Mouse (Mus musculus): ENCODE measurements around the gene Phyh. TPM values are rescaled to one million over a fixed set of nuclear protein-coding genes. Genes with fewer than 3 reads are reported as not detected.

The Phyh gene
- total RNA-seq, 2 experiments from 2014 or later: 97.0 to 103 TPM

DNA sequence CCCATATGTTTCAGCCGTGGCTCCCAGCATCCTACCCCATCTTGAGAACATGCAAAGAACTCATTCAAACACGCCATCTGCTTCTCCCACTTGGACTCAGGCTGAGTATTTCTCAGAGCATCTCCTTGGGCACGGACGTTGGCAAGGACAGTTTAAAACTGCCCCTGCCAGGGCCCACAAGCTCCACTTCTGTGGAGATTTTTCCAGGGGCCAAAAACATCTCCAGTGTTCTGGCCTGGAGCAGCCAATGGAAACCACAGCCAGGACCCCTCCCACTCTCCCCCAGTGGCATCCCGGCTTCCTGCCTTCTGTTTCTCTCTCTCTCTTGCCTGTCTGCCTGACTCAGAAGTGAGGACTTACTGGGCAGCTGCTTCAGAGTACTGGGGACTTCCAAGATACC lies 57.0 kb downstream of the Phyh start, which contains the start of gene Ucma:
Gene Ucma (plus strand): TSS at position 316 of the 400 bp plus-strand sequence.
- no peak for TF ChIP-seq CTCF (IDR thresholded peaks at IDR 0.05)
- Histone ChIP-seq H3K4me3 (no peak within 1 kb of the TSS), H3K27ac (no peak within 1 kb of the TSS)
- peak in 1 of 2 experiments; percentile 18 for DNase-seq (ENCODE audit: extremely low spot score in 1 of 2, low spot score in 2 of 2)
- intact Hi-C loops (cut with DNase I): no loop called here

DNA sequence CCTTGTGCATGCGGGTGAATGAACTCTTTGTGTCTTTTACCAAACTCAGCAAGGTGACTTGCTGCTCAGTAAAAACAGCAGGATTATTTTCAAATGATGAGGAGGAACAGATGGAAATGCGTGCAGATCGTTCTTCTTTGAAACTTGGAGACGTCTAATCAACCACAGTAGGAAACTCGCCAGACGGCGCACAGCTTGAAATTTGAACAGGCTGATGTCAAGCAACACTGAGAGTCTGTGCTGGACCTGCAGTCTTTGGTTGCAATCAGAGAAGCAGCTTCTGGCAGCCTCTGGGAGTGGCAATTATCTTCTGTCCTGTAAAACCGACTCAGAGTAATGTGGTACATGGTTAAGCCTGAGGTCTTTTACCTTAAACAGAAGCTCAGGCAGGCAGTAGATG lies 59.3 kb downstream of the Phyh start:
- no peak for DNase-seq (ENCODE audit: extremely low spot score in 1 of 2, low spot score in 2 of 2)
- no peak for TF ChIP-seq CTCF (IDR thresholded peaks at IDR 0.05)
- intact Hi-C loops (cut with DNase I): no loop called here
- Histone ChIP-seq H3K4me3 (no peak overlapping the region), H3K27ac (no peak overlapping the region)

DNA sequence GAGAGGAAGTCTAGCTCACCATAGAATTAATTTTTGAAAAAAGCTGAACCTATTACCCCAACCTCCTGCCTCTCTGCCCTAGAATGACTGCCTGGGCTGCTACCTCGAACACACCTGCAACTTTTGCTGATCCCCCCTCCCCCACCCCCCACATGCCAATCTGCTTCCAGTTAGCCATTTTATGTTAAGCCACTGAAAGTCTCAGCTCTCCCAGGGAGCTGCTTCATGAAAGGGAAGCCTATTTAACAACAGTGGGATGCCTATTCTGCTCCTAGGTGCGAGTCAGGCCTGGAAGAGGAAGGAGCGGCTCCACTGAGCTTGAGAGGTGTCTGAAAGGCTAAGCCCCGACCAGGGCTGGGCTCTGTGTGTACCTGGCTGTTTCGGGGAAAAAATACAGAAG lies 65.2 kb downstream of the Phyh start:
- TF ChIP-seq CTCF (IDR thresholded peaks at IDR 0.05): no peak
- no peak overlapping the region for H3K27ac ChIP-seq
- no peak overlapping the region for H3K4me3 ChIP-seq
- no peak for DNase-seq (ENCODE audit: extremely low spot score in 1 of 2, low spot score in 2 of 2)
- intact Hi-C loops (cut with DNase I): no loop called here

DNA sequence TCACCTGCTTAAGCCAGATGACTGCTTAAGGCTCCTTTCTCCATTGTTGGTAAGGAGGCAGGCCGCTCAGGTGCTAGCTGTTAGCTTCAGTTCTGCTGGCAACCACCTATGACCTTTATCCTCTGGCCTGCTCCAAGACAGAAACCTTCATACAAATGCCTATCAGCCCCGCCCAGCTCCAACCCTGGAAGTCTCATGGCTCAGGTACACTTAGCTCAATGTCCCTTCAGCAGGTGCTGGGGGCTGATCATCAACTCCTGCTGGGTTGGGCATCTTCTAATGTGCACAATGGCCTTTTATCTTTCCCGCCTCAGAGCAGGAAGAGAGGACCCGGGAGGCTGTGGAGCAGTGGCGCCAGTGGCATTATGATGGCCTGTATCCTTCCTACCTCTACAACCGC lies 66.2 kb downstream of the Phyh start:
- TF ChIP-seq CTCF (IDR thresholded peaks at IDR 0.05): no peak
- intact Hi-C loops (cut with DNase I): no loop called here
- Histone ChIP-seq H3K27ac (no peak overlapping the region), H3K4me3 (no peak overlapping the region)
- DNase-seq (ENCODE audit: extremely low spot score in 1 of 2, low spot score in 2 of 2): no peak

DNA sequence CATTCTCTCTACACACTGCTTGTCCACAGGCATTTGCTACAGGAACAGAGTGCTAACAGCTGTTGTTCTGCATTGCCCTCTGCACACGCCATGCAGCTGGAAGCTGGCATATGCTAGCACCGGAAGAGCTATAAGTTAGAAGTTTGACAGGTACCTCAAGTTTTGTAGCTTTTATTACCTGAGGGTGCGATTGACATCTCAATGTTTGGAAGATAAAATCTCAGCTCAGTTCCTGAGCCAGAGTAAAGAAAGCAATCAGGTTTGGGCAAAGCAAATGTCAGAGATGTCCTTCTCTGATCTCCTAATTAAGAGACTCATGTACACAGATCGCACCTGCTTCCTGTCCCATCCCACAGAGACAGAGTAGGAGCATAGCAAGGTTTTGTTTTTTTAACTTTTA lies 68.0 kb downstream of the Phyh start:
- intact Hi-C loops (cut with DNase I): no loop called here
- Histone ChIP-seq H3K4me3 (no peak overlapping the region), H3K27ac (no peak overlapping the region)
- no peak for DNase-seq (ENCODE audit: extremely low spot score in 1 of 2, low spot score in 2 of 2)
- TF ChIP-seq CTCF (IDR thresholded peaks at IDR 0.05): no peak

DNA sequence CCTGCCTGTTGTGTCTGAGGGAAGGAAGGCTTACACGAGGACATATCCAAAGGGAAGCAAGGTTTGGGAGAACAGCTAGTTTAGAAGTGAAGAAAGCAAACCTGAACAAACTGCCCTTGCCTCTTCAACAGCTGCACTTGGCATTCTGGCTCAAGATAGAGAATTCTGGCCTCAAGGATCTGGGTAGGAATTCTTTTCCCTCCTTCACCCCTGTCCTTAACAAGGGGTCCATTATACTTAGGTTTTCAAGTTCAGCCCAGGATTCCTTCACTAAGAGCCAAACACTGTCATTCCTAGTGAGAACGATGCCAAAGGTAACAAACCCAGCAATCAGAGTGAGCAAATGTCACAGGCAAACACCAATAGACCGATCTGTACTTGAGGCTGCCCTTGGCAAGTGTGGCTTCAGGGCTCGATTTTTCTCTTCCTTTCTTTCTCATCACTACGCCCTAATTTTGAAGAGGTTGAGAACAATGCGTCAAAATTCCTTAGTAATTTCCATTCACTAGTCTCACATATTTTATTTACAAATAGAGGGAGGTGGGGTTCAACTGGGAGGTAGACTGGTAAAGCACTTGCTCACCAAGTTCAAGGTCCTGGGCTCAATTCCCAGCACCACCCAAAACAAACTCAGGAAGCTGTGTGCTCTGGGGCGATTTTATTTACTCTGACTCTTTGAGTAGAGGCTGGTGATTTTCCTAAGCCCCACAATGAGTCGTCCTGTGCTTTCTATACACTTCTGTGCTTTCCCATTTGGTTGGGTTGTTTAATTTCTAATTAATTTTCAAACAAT lies 68.8 kb downstream of the Phyh start:
- H3K27ac ChIP-seq: no peak overlapping the region
- intact Hi-C loops (cut with DNase I): no loop called here
- H3K4me3 ChIP-seq: no peak overlapping the region
- TF ChIP-seq CTCF (IDR thresholded peaks at IDR 0.05): no peak
- no peak for DNase-seq (ENCODE audit: extremely low spot score in 1 of 2, low spot score in 2 of 2)

Other genes with a start within 250 kb of the Phyh start
- 1 to 10 TPM; 2.6 to 3.0 TPM for gene Bend7, start 201.2 kb upstream of the Phyh start, total RNA-seq (2021)
- gene Sephs1, start 37.5 kb upstream of the Phyh start, total RNA-seq (2021): 10 to 100 TPM; 19.0 to 19.9 TPM
- gene Ucma, start 57.1 kb downstream of the Phyh start, total RNA-seq (2021): 1 to 10 TPM in 1 of 2 experiments, under 1 TPM in 1; 0.65 to 2.0 TPM
- gene Mcm10, start 93.8 kb downstream of the Phyh start, total RNA-seq (2021): 1 to 10 TPM in 1 of 2 experiments, under 1 TPM in 1; 0.72 to 1.2 TPM
- 10 to 100 TPM; 16.7 to 20.4 TPM for gene Optn, start 145.0 kb downstream of the Phyh start, total RNA-seq (2021)
- gene Ccdc3, start 218.8 kb downstream of the Phyh start, total RNA-seq (2021): 10 to 100 TPM; 14.2 to 19.4 TPM